Mouse (Mus musculus) embryonic stem cell, embryonic (primary cell): Measurements from ENCODE around the gene Plekhh3.

Experiments
- CTCF ChIA-PET, 4 experiments: fragments of 300-600 bp in 2 of 4; fragments of 350-600 bp in 2 of 4; sonication (Branson Sonifier 250); formaldehyde crosslinking; loops; one replicate each; lab custom pipeline; 2022; ENCODE audit warnings: inconsistent platforms in 2 of 4; lab: Charles Lee
- POLR2A ChIA-PET, 4 experiments: fragments of 300-600 bp in 2 of 4; fragments of 350-600 bp in 2 of 4; sonication (Branson Sonifier 250); formaldehyde crosslinking; loops; one replicate each; lab custom pipeline; 2022; ENCODE audit warnings: antibody characterized with exemption in 4 of 4, inconsistent platforms in 1 of 4; lab: Charles Lee

The Plekhh3 gene

DNA sequence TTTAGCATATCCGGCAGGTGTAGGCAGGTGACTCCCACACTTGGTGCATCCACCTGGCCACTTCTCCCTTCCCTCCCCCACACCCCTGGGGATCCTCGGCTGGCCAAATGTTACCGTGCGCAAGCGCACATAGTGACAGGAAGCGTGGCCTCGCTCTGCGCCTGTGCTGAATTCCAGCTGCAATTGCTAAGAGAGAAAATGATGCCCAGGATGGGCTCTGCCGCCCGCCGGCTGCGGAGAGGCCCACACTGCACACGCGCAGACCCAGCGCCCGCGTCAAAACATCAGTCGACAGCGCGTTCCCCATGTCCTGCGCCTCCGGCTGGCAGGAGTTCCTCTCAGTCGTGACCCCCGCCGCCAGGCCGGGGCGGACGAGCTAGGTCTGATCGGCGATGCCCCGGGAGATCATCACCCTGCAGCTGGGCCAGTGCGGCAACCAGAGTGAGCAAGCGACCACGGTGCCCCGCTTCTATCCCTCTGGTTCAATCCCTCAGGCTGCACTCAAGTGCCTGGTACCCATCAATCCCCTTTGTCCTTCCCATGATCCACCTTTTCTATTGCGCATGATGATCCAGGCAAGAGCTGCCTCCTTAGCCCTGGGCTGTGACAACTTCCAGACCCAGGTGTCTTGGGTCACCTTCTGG lies 15.3 kb downstream of the Plekhh3 start, which contains the start of gene Tubg2:
Gene Tubg2, plus strand, starts transcription at position 180 of the 644 bp plus-strand sequence.
- POLR2A ChIA-PET, result interaction anchor here in 3 of 4 experiments (0.7 to 2.9 kb wide), 12 partner anchors 8 to 36 kb away, joined by 3 to 11 read pairs (median 4); partner anchors contain the start of genes Plekhh3 (in 2 of the 3), Retreg3 (in 2 of the 3), Tubg1 (in 2 of the 3) and Cntnap1 (in 1 of the 3)

GRCm38 (mm10) chr11:101155151-101155550 lies 16.0 kb downstream of the Plekhh3 start:
- POLR2A ChIA-PET, result interaction anchor here in 3 of 4 experiments (0.6 to 2.9 kb wide), 6 partner anchors 8 to 536 kb away, joined by 3 to 11 read pairs (median 4); partner anchors contain the start of genes Nkiras2 (in 1 of the 3) and Plekhh3 (in 1 of the 3)
- CTCF ChIA-PET, result interaction anchor here (0.5 to 2.4 kb wide), 10 partner anchors 22 to 318 kb away, joined by 3 to 10 read pairs (median 3); no protein-coding TSS in a partner anchor

More for the DNA sequence above, 15.3 kb downstream of the Plekhh3 start, which contains the start of gene Tubg2:
- CTCF ChIA-PET, result interaction anchor here (0.5 to 2.4 kb wide), 16 partner anchors 12 to 1721 kb away, joined by 3 to 10 read pairs (median 3); partner anchors contain the start of gene Rpl27 (in 1 of the 4)

GRCm38 (mm10) chr11:101154648-101155047 lies 16.5 kb downstream of the Plekhh3 start:
- ChIA-PET POLR2A (interaction anchor here in 3 of 4 experiments (0.6 to 2.9 kb wide), 6 partner anchors 8 to 535 kb away, joined by 3 to 11 read pairs (median 6); partner anchors contain the start of genes Cntnap1 (in 1 of the 3), Nkiras2 (in 1 of the 3) and Plekhh3 (in 1 of the 3)), CTCF (interaction anchor here (0.5 to 2.2 kb wide), 4 partner anchors 9 to 318 kb away, joined by 3 to 8 read pairs (median 4); no protein-coding TSS in a partner anchor)

GRCm38 (mm10) chr11:101152825-101153224 lies 18.3 kb downstream of the Plekhh3 start:
- POLR2A ChIA-PET, result interaction anchor here in 2 of 4 experiments (0.6 to 2.5 kb wide), 7 partner anchors 9 to 625 kb away, joined by 3 to 10 read pairs (median 4); partner anchors contain the start of genes Acly (in 1 of the 2) and Cntnap1 (in 1 of the 2)
- CTCF ChIA-PET, result interaction anchor here in 3 of 4 experiments (0.7 to 2.2 kb wide), 5 partner anchors 11 to 24 kb away, joined by 3 to 6 read pairs (median 5); no protein-coding TSS in a partner anchor

DNA sequence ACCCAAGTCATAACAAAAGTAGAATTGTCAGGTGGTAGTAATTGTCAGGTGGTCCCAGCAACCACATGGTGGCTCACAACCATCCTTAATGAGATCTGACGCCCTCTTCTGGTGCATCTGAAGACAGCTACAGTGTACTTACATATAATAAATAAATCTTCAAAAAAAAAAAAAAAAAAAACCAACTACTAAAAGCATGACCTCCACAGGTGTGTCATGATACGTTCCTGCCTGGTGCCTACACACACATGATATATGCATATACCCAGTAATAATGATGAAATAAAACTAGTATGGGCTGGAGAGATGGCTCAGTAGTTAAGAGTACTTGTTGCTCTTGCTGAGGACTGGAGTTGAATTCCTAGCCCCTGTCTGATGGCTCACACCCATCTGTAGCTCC lies 20.1 kb downstream of the Plekhh3 start:
- ChIA-PET CTCF (interaction anchor here in 3 of 4 experiments (0.6 to 1.9 kb wide), 14 partner anchors 11 to 528 kb away, joined by 3 to 11 read pairs (median 4); partner anchors contain the start of genes Atp6v0a1 (in 1 of the 3), Naglu (in 1 of the 3) and Plekhh3 (in 1 of the 3)), POLR2A (interaction anchor here in 2 of 4 experiments (0.6 to 1.0 kb wide), 3 partner anchors 10 to 423 kb away, joined by 3 to 9 read pairs (median 3); no protein-coding TSS in a partner anchor)

DNA sequence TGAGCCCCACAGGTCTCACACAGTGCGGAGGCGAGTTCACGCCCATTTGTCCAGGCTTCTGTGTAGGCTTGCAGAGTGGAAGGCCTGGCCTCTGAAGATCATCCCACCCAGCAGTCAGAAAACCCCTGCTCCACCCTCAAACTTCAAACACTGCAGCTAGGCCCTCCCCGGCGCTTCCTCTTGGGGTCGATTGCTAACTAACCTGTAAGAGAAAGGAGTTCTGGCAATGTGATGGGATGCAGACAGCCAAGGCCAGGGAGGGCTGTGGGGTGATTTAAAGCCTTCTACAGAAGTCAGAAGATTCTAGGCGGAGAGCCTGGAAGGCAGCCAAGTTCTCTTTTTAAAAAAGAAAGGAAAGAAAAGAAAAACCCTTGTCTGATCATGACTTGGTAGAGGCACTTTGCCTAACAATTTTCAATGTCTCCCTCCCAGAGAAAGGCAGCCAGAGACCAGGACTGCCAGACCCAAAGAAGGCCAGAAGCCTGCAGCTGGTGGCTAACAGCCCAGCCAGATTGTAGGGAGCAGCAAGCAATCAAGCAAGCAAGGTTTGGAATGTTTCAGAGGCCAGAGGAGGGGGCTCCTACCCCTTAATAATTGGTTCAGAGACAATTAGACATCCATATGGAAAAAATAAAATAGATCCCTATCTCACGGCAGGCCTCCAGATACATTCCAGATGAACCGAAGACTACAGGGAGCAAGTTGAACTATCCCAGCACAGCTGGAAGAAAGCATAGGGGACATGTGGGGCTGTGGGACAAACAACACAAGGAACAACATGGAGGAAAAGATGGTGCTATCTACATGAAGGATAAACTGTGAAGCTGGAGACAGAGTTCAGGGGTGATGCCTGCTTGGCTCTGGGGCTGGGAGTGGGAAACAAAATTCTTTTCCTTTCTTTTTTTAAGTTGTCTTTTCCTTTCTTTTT lies 21.7 kb downstream of the Plekhh3 start:
- POLR2A ChIA-PET, result interaction anchor here in 3 of 4 experiments (0.9 to 1.8 kb wide), 8 partner anchors 12 to 30 kb away, joined by 3 to 7 read pairs (median 4); partner anchors contain the start of genes Retreg3 (in 1 of the 3) and Tubg1 (in 1 of the 3)
- CTCF ChIA-PET, result interaction anchor here (0.5 to 1.6 kb wide), 5 partner anchors 14 to 437 kb away, joined by 3 to 7 read pairs (median 4); partner anchors contain the start of gene Kat2a (in 1 of the 4)

DNA sequence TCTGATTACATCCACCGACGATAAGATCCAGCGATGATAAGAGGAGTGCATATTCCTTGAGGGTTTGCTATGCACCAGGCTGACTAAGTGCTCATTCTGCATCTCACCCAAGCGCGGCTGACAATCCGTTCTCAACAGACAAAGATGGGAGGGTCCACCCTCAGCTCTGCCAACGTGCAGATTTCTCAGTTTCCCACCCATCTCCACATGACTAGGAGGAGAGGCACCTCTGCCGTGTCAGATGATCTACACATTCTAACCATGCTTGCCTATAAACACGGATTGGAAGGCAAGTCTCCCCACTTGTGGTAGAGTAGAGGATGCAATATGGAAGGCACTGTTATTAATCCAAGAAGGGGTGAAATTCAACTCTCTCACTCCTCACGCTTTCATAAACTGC lies 22.4 kb downstream of the Plekhh3 start:
- POLR2A ChIA-PET, result interaction anchor here in 3 of 4 experiments (0.9 to 2.1 kb wide), 9 partner anchors 12 to 29 kb away, joined by 3 to 7 read pairs (median 4); partner anchors contain the start of genes Retreg3 (in 1 of the 3) and Tubg1 (in 1 of the 3)

DNA sequence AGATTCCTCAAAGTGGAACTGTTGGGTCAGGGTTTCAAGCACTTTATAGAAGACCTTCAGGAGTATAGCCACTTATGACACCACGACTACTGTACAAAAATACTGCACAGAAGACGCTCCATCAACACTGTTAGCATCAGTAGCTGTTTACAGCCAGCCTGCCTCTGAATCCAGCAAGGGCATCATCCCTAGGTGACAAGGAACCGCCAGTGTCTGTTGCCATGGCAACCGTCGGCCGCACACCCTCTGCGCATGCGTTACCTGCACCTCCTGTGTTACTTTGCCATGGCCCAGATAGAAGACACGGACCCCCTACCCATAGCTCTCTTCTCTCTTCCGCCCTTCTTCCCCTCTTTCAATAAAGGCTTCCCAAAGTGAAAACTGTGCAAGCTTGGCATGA lies 24.8 kb downstream of the Plekhh3 start:
- ChIA-PET CTCF (interaction anchor here in 2 of 4 experiments (0.6 to 2.1 kb wide), 4 partner anchors 15 to 42 kb away, joined by 3 to 4 read pairs (median 4); no protein-coding TSS in a partner anchor), POLR2A (interaction anchor here (0.6 to 2.1 kb wide), 8 partner anchors 8 to 627 kb away, joined by 3 to 8 read pairs (median 4); partner anchors contain the start of genes Plekhh3 (in 1 of the 4), Retreg3 (in 1 of the 4) and Tubg1 (in 1 of the 4))

More for the DNA sequence above, 22.4 kb downstream of the Plekhh3 start:
- CTCF ChIA-PET, result interaction anchor here (0.5 to 1.6 kb wide), 6 partner anchors 15 to 437 kb away, joined by 3 to 7 read pairs (median 4); partner anchors contain the start of gene Kat2a (in 1 of the 4)

DNA sequence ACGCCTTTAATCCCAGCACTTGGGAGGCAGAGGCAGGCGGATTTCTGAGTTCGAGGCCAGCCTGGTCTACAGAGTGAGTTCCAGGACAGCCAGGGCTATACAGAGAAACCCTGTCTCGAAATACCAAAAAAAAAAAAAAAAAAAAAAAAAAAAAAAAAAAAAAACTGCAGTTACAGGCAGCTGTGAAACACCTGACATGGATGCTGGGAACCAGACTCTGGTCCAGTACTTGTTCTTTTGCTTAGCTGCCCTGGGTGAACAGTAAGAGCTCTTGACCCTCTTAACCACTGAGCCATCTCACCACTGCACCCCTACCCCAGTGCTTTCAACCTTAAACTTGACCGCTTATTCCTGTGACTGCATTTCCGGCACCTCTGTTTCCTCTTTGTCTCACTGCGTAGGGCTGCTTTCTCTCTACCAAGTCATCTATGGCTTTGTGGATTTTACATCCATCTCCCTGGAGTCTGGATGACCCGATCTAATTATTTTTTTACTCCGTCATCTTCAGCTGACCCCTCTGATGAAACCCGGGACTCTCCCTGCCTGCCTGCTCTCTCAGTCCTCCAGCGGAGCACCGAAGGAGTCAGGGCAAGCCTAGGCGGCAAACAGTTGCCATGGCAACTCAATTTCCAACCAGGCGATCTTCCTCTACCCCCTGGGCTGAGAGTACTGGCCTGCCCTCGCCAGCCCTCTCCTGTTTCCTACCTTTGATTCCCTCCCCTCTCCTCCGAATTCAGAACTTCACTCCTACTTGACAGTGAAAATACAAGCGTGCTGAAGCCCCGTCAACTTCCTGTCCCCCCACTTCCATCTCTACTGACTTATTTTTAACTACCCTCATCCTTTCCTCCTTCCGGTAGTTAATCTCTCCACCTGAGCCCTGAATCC lies 27.6 kb downstream of the Plekhh3 start:
- POLR2A ChIA-PET, result interaction anchor here in 3 of 4 experiments (0.5 to 1.5 kb wide), 9 partner anchors 9 to 185 kb away, joined by 3 to 5 read pairs (median 3); partner anchors contain the start of gene Plekhh3 (in 1 of the 3)

DNA sequence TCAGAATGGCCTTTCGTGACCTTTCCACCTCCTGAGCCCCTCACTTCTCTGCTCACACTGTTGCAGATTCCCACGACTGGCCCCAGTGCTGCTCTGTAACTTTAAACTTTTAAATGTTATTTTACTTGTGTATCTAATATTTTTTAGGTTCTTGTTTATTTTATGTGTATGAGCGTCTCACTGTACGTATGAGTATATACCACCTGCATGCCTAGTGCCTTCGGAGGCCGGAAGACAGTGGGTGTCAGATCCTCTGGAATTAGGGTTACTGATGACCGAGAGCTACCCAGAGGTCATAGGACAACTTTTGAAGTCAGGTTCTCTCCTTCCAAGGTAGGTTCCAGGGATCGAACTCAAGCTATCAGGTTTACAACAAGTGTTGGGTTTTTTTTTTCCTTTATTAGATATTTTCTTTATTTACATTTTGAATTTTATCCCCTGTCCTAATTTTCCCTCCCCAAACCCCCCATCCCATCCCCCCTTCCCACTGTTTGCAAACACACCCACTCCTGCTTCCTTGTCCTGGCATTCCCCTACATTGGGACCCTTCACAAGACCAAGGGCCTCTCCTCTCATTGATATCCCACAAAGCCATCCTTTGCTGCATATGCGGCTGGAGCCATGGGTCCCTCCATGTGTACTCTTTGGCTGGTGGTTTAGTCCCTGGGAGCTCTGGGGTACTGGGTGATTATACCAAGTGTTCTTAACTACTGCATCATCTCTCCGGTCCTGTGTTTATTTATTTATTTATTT lies 28.8 kb downstream of the Plekhh3 start:
- CTCF ChIA-PET, result interaction anchor here in 1 of 4 experiments (0.5 to 3.1 kb wide), 2 partner anchors 11 to 155 kb away, joined by 3 to 10 read pairs; no protein-coding TSS in a partner anchor
- POLR2A ChIA-PET, result interaction anchor here in 2 of 4 experiments (0.6 to 1.4 kb wide), 4 partner anchors 23 to 543 kb away, joined by 3 to 4 read pairs (median 4); partner anchors contain the start of genes Plekhh3 (in 1 of the 2), Retreg3 (in 1 of the 2) and Tubg1 (in 1 of the 2)

More for the DNA sequence above, 27.6 kb downstream of the Plekhh3 start:
- CTCF ChIA-PET, result interaction anchor here in 3 of 4 experiments (0.6 to 1.4 kb wide), 7 partner anchors 12 to 778 kb away, joined by 3 to 5 read pairs (median 3); partner anchors contain the start of gene Psmc3ip (in 1 of the 3)

DNA sequence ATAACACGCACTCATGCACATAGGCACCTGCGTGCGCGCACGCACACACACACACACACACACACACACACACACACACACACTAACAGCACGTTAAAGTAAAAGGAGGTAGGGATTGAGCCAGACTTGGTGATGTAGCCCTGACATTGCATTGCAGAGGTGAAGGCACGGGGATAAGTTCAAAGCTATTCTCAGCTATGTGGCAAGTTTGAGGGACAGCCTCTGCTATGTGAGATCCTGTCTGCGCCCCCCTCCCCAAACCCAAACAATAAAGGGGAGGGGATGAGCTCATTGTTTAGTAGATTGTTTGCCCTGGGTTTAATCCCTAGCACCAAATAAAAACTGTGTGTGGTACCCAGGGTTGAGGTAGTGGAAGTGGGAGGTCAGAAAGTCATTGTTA lies 30.1 kb downstream of the Plekhh3 start:
- ChIA-PET POLR2A (interaction anchor here in 2 of 4 experiments (0.7 to 1.8 kb wide), 10 partner anchors 9 to 303 kb away, joined by 3 to 6 read pairs (median 3); partner anchors contain the start of genes Plekhh3 (in 1 of the 2), Retreg3 (in 1 of the 2) and Tubg1 (in 1 of the 2)), CTCF (interaction anchor here in 2 of 4 experiments (0.6 to 3.1 kb wide), 4 partner anchors 10 to 121 kb away, joined by 3 to 10 read pairs (median 4); no protein-coding TSS in a partner anchor)

GRCm38 (mm10) chr11:101140164-101140819 lies 30.9 kb downstream of the Plekhh3 start:
- POLR2A ChIA-PET, result interaction anchor here in 3 of 4 experiments (0.6 to 1.8 kb wide), 9 partner anchors 9 to 304 kb away, joined by 3 to 6 read pairs (median 3); partner anchors contain the start of genes Retreg3 (in 1 of the 3) and Tubg1 (in 1 of the 3)
- CTCF ChIA-PET, result interaction anchor here in 3 of 4 experiments (0.5 to 3.1 kb wide), 6 partner anchors 9 to 300 kb away, joined by 3 to 10 read pairs (median 4); no protein-coding TSS in a partner anchor

- CTCF ChIA-PET, result interaction anchor here (0.6 to 1.7 kb wide), 8 partner anchors 11 to 80 kb away, joined by 3 to 8 read pairs (median 3); partner anchors contain the start of genes Naglu (in 1 of the 4) and Plekhh3 (in 1 of the 4)
These were observed 32.5 kb downstream of the Plekhh3 start for GRCm38 (mm10) chr11:101138536-101139181.

More at GRCm38 (mm10) chr11:101138536-101139181, 32.5 kb downstream of the Plekhh3 start:
- POLR2A ChIA-PET, result interaction anchor here in 3 of 4 experiments (0.7 to 3.6 kb wide), 8 partner anchors 19 to 327 kb away, joined by 3 to 12 read pairs (median 4); partner anchors contain the start of genes Plekhh3 (in 2 of the 3), Cntnap1 (in 1 of the 3), Retreg3 (in 1 of the 3) and Rnd2 (in 1 of the 3)
